Mouse (Mus musculus) cortical plate, adult 2 months (tissue): ENCODE results near the gene Xpot.

Source experiments
- CTCF ChIP-seq: fragments of 200-500 bp; IDR thresholded peaks from 2 replicates; pipeline ENCODE4 v1.5.1; 2011; ENCODE audit warnings: mild to moderate bottlenecking, control low read depth, low read length; ENCODE audit not compliant: insufficient read depth; ENCODE audit errors: extremely low read depth
- POLR2A ChIP-seq: fragments of 200-500 bp; IDR thresholded peaks from 2 replicates; pipeline ENCODE4 v1.6.1; 2011; ENCODE audit warnings: mild to moderate bottlenecking, low read length, control low read depth; ENCODE audit not compliant: insufficient read depth; ENCODE audit errors: extremely low read depth

GRCm38 (mm10) chr10:121543577-121543976 is 82.6 kb downstream of the Xpot start:
- TF ChIP-seq CTCF (no peak), POLR2A (no peak)
